Mouse (Mus musculus): ENCODE data around the gene Akap7. TPM values are rescaled to one million over a fixed set of nuclear protein-coding genes. Genes with fewer than 3 reads are reported as not detected.

The Akap7 gene
- total and polyA plus RNA-seq, 3 experiments = 1.9 to 7.7 TPM; not detected in 1

- H3K27ac ChIP-seq (ENCODE audit: control insufficient read depth, low read depth, low read length) = no peak overlapping the region
- no peaks in the 10 kb centered on the region for H3K79me2 ChIP-seq (ENCODE audit: control insufficient read depth, insufficient read depth, low read length, poor library complexity)
- peaks cover 0 to 3% of the 10 kb centered on the region in 2 experiments; a peak in 2 of 4 replicates for H3K36me3 ChIP-seq (ENCODE audit: control insufficient read depth in 1 of 2, insufficient read depth in 2 of 2, low read length in 2 of 2)
- TF ChIP-seq ETS1 (IDR thresholded peaks at IDR 0.05; ENCODE audit: low read depth, low read length) (no peak), ELF1 (IDR thresholded peaks at IDR 0.05; ENCODE audit: low read depth, low read length) (no peak), TCF12 (IDR thresholded peaks at IDR 0.05; ENCODE audit: low read depth, low read length) (no peak), ZNF384 (IDR thresholded peaks at IDR 0.05; ENCODE audit: low read depth, low read length) (no peak), E2F4 (IDR thresholded peaks at IDR 0.05; ENCODE audit: borderline replicate concordance, low read depth, low read length) (no peak)
- H3K27me3 ChIP-seq (ENCODE audit: control insufficient read depth in 1 of 2, insufficient read depth in 2 of 2, low read length in 2 of 2) = no peaks in the 10 kb centered on the region
- H3K4me3 ChIP-seq (ENCODE audit: control insufficient read depth in 1 of 2, insufficient read depth in 1 of 2, low read depth in 2 of 2, low read length in 2 of 2) = no peak overlapping the region
- DNase-seq (ENCODE audit: low read depth, low spot score) = no peak
- H3K9me3 ChIP-seq (replicated peaks; ENCODE audit: insufficient read depth, low read length) = no peaks in the 10 kb centered on the region
- H3K9ac ChIP-seq (ENCODE audit: control insufficient read depth, low read depth, low read length, poor library complexity, severe bottlenecking) = no peak overlapping the region
- H3K4me1 ChIP-seq (ENCODE audit: control insufficient read depth in 1 of 2, insufficient read depth in 2 of 2, low read length in 2 of 2) = peaks cover 0 to 2% of the 10 kb centered on the region in 2 experiments; a peak in 1 of 4 replicates
Measured at GRCm38 (mm10) chr10:25283397-25283796, 24.3 kb downstream of the Akap7 start.

- DNase-seq (ENCODE audit: low read depth, low spot score) = no peak
- Histone ChIP-seq H3K36me3 (ENCODE audit: control insufficient read depth in 1 of 2, insufficient read depth in 2 of 2, low read length in 2 of 2) (peaks cover 0 to 3% of the 10 kb centered on the region in 2 experiments; a peak in 2 of 4 replicates), H3K9me3 (replicated peaks; ENCODE audit: insufficient read depth, low read length) (no peaks in the 10 kb centered on the region), H3K4me1 (ENCODE audit: control insufficient read depth in 1 of 2, insufficient read depth in 2 of 2, low read length in 2 of 2) (peaks cover 0 to 2% of the 10 kb centered on the region in 2 experiments; a peak in 1 of 4 replicates), H3K79me2 (ENCODE audit: control insufficient read depth, insufficient read depth, low read length, poor library complexity) (no peaks in the 10 kb centered on the region), H3K9ac (ENCODE audit: control insufficient read depth, low read depth, low read length, poor library complexity, severe bottlenecking) (no peak overlapping the region), H3K27ac (ENCODE audit: control insufficient read depth, low read depth, low read length) (no peak overlapping the region), H3K27me3 (ENCODE audit: control insufficient read depth in 1 of 2, insufficient read depth in 2 of 2, low read length in 2 of 2) (no peaks in the 10 kb centered on the region), H3K4me3 (ENCODE audit: control insufficient read depth in 1 of 2, insufficient read depth in 1 of 2, low read depth in 2 of 2, low read length in 2 of 2) (no peak overlapping the region)
- no peak for TF ChIP-seq TCF12 (IDR thresholded peaks at IDR 0.05; ENCODE audit: low read depth, low read length)
- no peak for TF ChIP-seq EP300 (IDR thresholded peaks at IDR 0.05; ENCODE audit: low read depth in 1 of 2, low read length in 2 of 2)
- no peak for TF ChIP-seq ZMIZ1 (IDR thresholded peaks at IDR 0.05; ENCODE audit: low read depth, low read length)
- TF ChIP-seq GABPA (IDR thresholded peaks at IDR 0.05; ENCODE audit: low read depth, low read length) = no peak
- TF ChIP-seq MAZ (IDR thresholded peaks at IDR 0.05; ENCODE audit: low read depth, low read length) = no peak
- no peak for TF ChIP-seq ETS1 (IDR thresholded peaks at IDR 0.05; ENCODE audit: low read depth, low read length)
- TF ChIP-seq ELF1 (IDR thresholded peaks at IDR 0.05; ENCODE audit: low read depth, low read length) = no peak
- no peak for TF ChIP-seq MXI1 (IDR thresholded peaks at IDR 0.05; ENCODE audit: low read depth, low read length)
- no peak for TF ChIP-seq MYB (IDR thresholded peaks at IDR 0.05; ENCODE audit: low read depth, low read length)
- no peak for TF ChIP-seq MAX (IDR thresholded peaks at IDR 0.05; ENCODE audit: low read length)
- TF ChIP-seq ZNF384 (IDR thresholded peaks at IDR 0.05; ENCODE audit: low read depth, low read length) = no peak
Measured at GRCm38 (mm10) chr10:25280141-25280540, 27.5 kb downstream of the Akap7 start.

- H3K36me3 ChIP-seq (ENCODE audit: control insufficient read depth in 1 of 2, insufficient read depth in 2 of 2, low read length in 2 of 2) = peaks cover 0 to 3% of the 10 kb centered on the region in 2 experiments; a peak in 2 of 4 replicates
- DNase-seq (ENCODE audit: low read depth, low spot score) = no peak
Measured at GRCm38 (mm10) chr10:25279406-25279805, 28.3 kb downstream of the Akap7 start.

More at GRCm38 (mm10) chr10:25279406-25279805, 28.3 kb downstream of the Akap7 start:
- Histone ChIP-seq H3K9me3 (replicated peaks; ENCODE audit: insufficient read depth, low read length) (no peaks in the 10 kb centered on the region), H3K4me1 (ENCODE audit: control insufficient read depth in 1 of 2, insufficient read depth in 2 of 2, low read length in 2 of 2) (peaks cover 0 to under 1% of the 10 kb centered on the region in 2 experiments; a peak in 1 of 4 replicates), H3K27ac (ENCODE audit: control insufficient read depth, low read depth, low read length) (no peak overlapping the region), H3K79me2 (ENCODE audit: control insufficient read depth, insufficient read depth, low read length, poor library complexity) (no peaks in the 10 kb centered on the region), H3K27me3 (ENCODE audit: control insufficient read depth in 1 of 2, insufficient read depth in 2 of 2, low read length in 2 of 2) (no peaks in the 10 kb centered on the region), H3K9ac (ENCODE audit: control insufficient read depth, low read depth, low read length, poor library complexity, severe bottlenecking) (no peak overlapping the region), H3K4me3 (ENCODE audit: control insufficient read depth in 1 of 2, insufficient read depth in 1 of 2, low read depth in 2 of 2, low read length in 2 of 2) (no peak overlapping the region)
- no peak for TF ChIP-seq MYC (IDR thresholded peaks at IDR 0.05; ENCODE audit: low read depth, low read length)
- no peak for TF ChIP-seq MAZ (IDR thresholded peaks at IDR 0.05; ENCODE audit: low read depth, low read length)
- no peak for TF ChIP-seq EP300 (IDR thresholded peaks at IDR 0.05; ENCODE audit: low read depth in 1 of 2, low read length in 2 of 2)
- TF ChIP-seq ETS1 (IDR thresholded peaks at IDR 0.05; ENCODE audit: low read depth, low read length) = no peak
- no peak for TF ChIP-seq USF2 (IDR thresholded peaks at IDR 0.05; ENCODE audit: borderline replicate concordance in 1 of 2, insufficient read depth in 1 of 2, low read depth in 1 of 2, low read length in 2 of 2)
- no peak for TF ChIP-seq ZNF384 (IDR thresholded peaks at IDR 0.05; ENCODE audit: low read depth, low read length)
- no peak for TF ChIP-seq CTCF (IDR thresholded peaks at IDR 0.05 in 2 of 3, conservative IDR thresholded peaks at IDR 0.05 in 1 of 3; ENCODE audit: control insufficient read depth in 1 of 3, insufficient read depth in 1 of 3, low read depth in 2 of 3, low read length in 3 of 3, poor library complexity in 1 of 3, severe bottlenecking in 1 of 3)
- no peak for TF ChIP-seq POLR2A (IDR thresholded peaks at IDR 0.05; ENCODE audit: control insufficient read depth in 1 of 2, insufficient read depth in 1 of 2, low read depth in 1 of 2, low read length in 2 of 2, poor library complexity in 1 of 2)
- no peak for TF ChIP-seq KAT2A (conservative IDR thresholded peaks at IDR 0.05; ENCODE audit: low read depth, low read length)
- TF ChIP-seq TBP (IDR thresholded peaks at IDR 0.05; ENCODE audit: low read depth, low read length) = no peak
- no peak for TF ChIP-seq MAX (IDR thresholded peaks at IDR 0.05; ENCODE audit: low read length)
- no peak for TF ChIP-seq CHD2 (IDR thresholded peaks at IDR 0.05; ENCODE audit: low read length)
- TF ChIP-seq NRF1 (IDR thresholded peaks at IDR 0.05; ENCODE audit: insufficient read depth, low read depth, low read length, poor library complexity, severe bottlenecking) = no peak
- no peak for TF ChIP-seq TAL1 (IDR thresholded peaks at IDR 0.05; ENCODE audit: low read length)
- no peak for TF ChIP-seq GATA1 (IDR thresholded peaks at IDR 0.05; ENCODE audit: low read depth, low read length)
- TF ChIP-seq RAD21 (IDR thresholded peaks at IDR 0.05; ENCODE audit: low read depth, low read length) = no peak
- no peak for TF ChIP-seq POLR2AphosphoS2 (IDR thresholded peaks at IDR 0.05; ENCODE audit: low read length)
